Mouse (Mus musculus) c-Kit-negative CD71-positive TER-119-positive erythroid progenitor cells, embryonic 14.5 days (primary cell): Measurements from ENCODE around the gene Fam193a.

ENCODE experiments used
- DNase-seq: peaks from one replicate; pipeline ENCODE4 v3.0.0-alpha.2; 2013; ENCODE audit warnings: low read depth, low spot score

Gene Fam193a

GRCm38 (mm10) chr5:34369341-34370021 lies at the start of gene Fam193a:
Fam193a (plus strand) TSS chr5:34369933.
- peak; percentile 82 for DNase-seq

- DNase-seq: no peak
Measured at GRCm38 (mm10) chr5:34321236-34321635, 48.5 kb upstream of the Fam193a start.

- DNase-seq: no peak
Measured at GRCm38 (mm10) chr5:34325286-34325685, 44.4 kb upstream of the Fam193a start.

GRCm38 (mm10) chr5:34326249-34326691 lies 43.5 kb upstream of the Fam193a start:
- DNase-seq: no peak

- DNase-seq: no peak
Measured at GRCm38 (mm10) chr5:34326875-34327576, 42.7 kb upstream of the Fam193a start.

GRCm38 (mm10) chr5:34330136-34330535 lies 39.6 kb upstream of the Fam193a start:
- DNase-seq: no peak

- DNase-seq: no peak
Measured at GRCm38 (mm10) chr5:34334081-34334480, 35.7 kb upstream of the Fam193a start.

- no peak for DNase-seq
Measured at GRCm38 (mm10) chr5:34335539-34336096, 34.1 kb upstream of the Fam193a start.

GRCm38 (mm10) chr5:34336097-34336774 lies 33.5 kb upstream of the Fam193a start, which contains the start of gene Rnf4:
Rnf4 (plus strand) TSS chr5:34336289.
- DNase-seq: peak; percentile 93

GRCm38 (mm10) chr5:34336775-34337450 lies 32.8 kb upstream of the Fam193a start:
- peak; percentile 51 for DNase-seq

GRCm38 (mm10) chr5:34340246-34340645 lies 29.5 kb upstream of the Fam193a start:
- DNase-seq: no peak

GRCm38 (mm10) chr5:34352084-34352631 lies 17.6 kb upstream of the Fam193a start:
- DNase-seq: no peak

GRCm38 (mm10) chr5:34360261-34360660 lies 9.5 kb upstream of the Fam193a start:
- DNase-seq: no peak

GRCm38 (mm10) chr5:34363115-34363514 lies 6.6 kb upstream of the Fam193a start:
- DNase-seq: no peak

GRCm38 (mm10) chr5:34368551-34369290 lies 1.0 kb upstream of the Fam193a start:
- no peak for DNase-seq

- peak; percentile 26 for DNase-seq
Measured at GRCm38 (mm10) chr5:34370022-34370823, 490 bp downstream of the Fam193a start.

GRCm38 (mm10) chr5:34370840-34371239 lies 1.1 kb downstream of the Fam193a start:
- DNase-seq: no peak

GRCm38 (mm10) chr5:34372141-34372540 lies 2.4 kb downstream of the Fam193a start:
- DNase-seq: no peak

- DNase-seq: no peak
Measured at GRCm38 (mm10) chr5:34372541-34372940, 2.8 kb downstream of the Fam193a start.

GRCm38 (mm10) chr5:34378787-34379186 lies 9.1 kb downstream of the Fam193a start:
- DNase-seq: no peak
